Mouse (Mus musculus) kidney, embryonic 15.5 days (tissue): ENCODE data around the gene Gm7324. TPM values are rescaled to one million over a fixed set of nuclear protein-coding genes. Genes with fewer than 3 reads are reported as not detected.
"Not testable (repeated sequence)": the region's sequence is repeated elsewhere in the genome, so short reads cannot be mapped to it uniquely, and the experiment has no call there.

ENCODE experiments used
- ATAC-seq: fragments of 200-750 bp; cut with Nextera tagmentation; replicated peaks from 2 replicates; pipeline ENCODE4 v1.8.0; 2017; ENCODE audit warnings: moderate TSS enrichment; ENCODE audit not compliant: low FRiP score
- H3K27ac ChIP-seq: fragments of 300-500 bp; sonication (generic); 2 replicates; pipeline ENCODE4 v1.5.1; 2015; ENCODE audit warnings: mild to moderate bottlenecking, inconsistent platforms
- H3K27me3 ChIP-seq: fragments of 300-500 bp; sonication (generic); 2 replicates; pipeline ENCODE4 v1.6.1; 2015; ENCODE audit warnings: inconsistent platforms
- H3K36me3 ChIP-seq: fragments of 300-500 bp; sonication (generic); 2 replicates; pipeline ENCODE4 v1.6.1; 2015; ENCODE audit warnings: inconsistent platforms
- H3K4me1 ChIP-seq: fragments of 300-500 bp; sonication (generic); 2 replicates; pipeline ENCODE4 v1.6.1; 2015; ENCODE audit warnings: inconsistent platforms
- H3K4me2 ChIP-seq: fragments of 300-500 bp; sonication (generic); 2 replicates; pipeline ENCODE4 v1.6.1; 2015; ENCODE audit warnings: moderate library complexity, mild to moderate bottlenecking, inconsistent platforms
- H3K4me3 ChIP-seq: fragments of 300-500 bp; sonication (generic); replicated peaks from 2 replicates; pipeline ENCODE4 v1.5.1; 2015; ENCODE audit warnings: mild to moderate bottlenecking, inconsistent platforms
- H3K9ac ChIP-seq: fragments of 300-500 bp; sonication (generic); 2 replicates; pipeline ENCODE4 v1.6.1; 2015; ENCODE audit warnings: mild to moderate bottlenecking, inconsistent platforms
- H3K9me3 ChIP-seq: fragments of 300-500 bp; sonication (generic); replicated peaks from 2 replicates; pipeline ENCODE4 v1.6.1; 2016; ENCODE audit warnings: inconsistent platforms
- WGBS: fragments of 180-500 bp; shearing (Covaris S2); methylation state at CpG from one replicate; pipeline ENCODE4 v1.1.7; 2015; ENCODE audit warnings: mixed read lengths; 5-methylcytosine and 5-hydroxymethylcytosine counted together
- polyA plus RNA-seq: library from polyadenylated mRNA; unstranded; fragments of >200 nt; fragmentation: Nextera tagmentation; extraction: Ambion mirVana; gene quantifications from 2 replicates; pipeline ENCODE4 v1.2.1, GENCODE M21; 2015

Gene Gm7324
- polyA plus RNA-seq = 1.00 and 1.3 TPM in 2 replicates

GRCm38 (mm10) chr14:43697621-43698020 lies at the start of gene Gm7324:
Gm7324 (plus strand) TSS chr14:43697828.
- H3K4me1 ChIP-seq, H3K9ac ChIP-seq, H3K27ac ChIP-seq, H3K36me3 ChIP-seq, H3K9me3 ChIP-seq, H3K4me3 ChIP-seq, H3K4me2 ChIP-seq, ATAC-seq, H3K27me3 ChIP-seq: not testable (repeated sequence)
- 91% methylated on average over 4 of the region's 4 CpGs for WGBS

- H3K4me2 ChIP-seq, H3K4me3 ChIP-seq, H3K9ac ChIP-seq, H3K9me3 ChIP-seq, H3K36me3 ChIP-seq, H3K27ac ChIP-seq, ATAC-seq, H3K27me3 ChIP-seq, H3K4me1 ChIP-seq: not testable (repeated sequence)
- 100% methylated on average over 1 of the region's 2 CpGs for WGBS
These were observed 20.5 kb upstream of the Gm7324 start, which contains the start of gene Gm8165 for GRCm38 (mm10) chr14:43677099-43677498. Gm8165 (minus strand) TSS chr14:43677199.

GRCm38 (mm10) chr14:43727385-43727784 lies 29.8 kb downstream of the Gm7324 start, which contains the start of gene Gm16506:
Gm16506 (minus strand) TSS chr14:43727485.
- H3K4me1 ChIP-seq, H3K27ac ChIP-seq, H3K27me3 ChIP-seq, H3K36me3 ChIP-seq, H3K9me3 ChIP-seq, ATAC-seq, H3K4me3 ChIP-seq, H3K9ac ChIP-seq, H3K4me2 ChIP-seq: not testable (repeated sequence)
- WGBS = 95% methylated on average over 1 of the region's 3 CpGs

DNA sequence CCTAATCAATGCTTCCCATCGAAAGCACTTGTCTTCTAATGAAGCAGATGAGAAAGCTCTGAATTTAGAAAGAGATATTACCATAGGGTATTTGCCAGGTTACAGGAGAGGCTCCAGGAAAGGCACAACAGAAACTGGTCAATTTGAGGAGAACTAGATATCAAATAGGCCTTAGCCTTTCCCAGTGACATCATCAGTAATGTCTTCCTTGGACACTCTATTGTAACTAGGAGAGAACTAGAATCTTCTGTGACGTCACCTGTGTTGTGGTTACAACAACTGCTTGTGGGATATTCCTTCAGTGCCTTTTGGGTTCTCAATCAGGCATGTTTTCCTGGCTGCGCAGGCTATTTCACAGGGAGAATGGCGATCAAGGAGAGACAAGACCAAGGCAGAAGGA lies 49.9 kb downstream of the Gm7324 start, which contains the start of gene Gm6526:
Gene Gm6526, plus strand, starts transcription at position 301 of the 400 bp plus-strand sequence.
- not testable (repeated sequence) for H3K27ac ChIP-seq, H3K4me1 ChIP-seq, H3K4me2 ChIP-seq, H3K27me3 ChIP-seq, H3K36me3 ChIP-seq, H3K9me3 ChIP-seq, ATAC-seq, H3K4me3 ChIP-seq, H3K9ac ChIP-seq
- WGBS = 85% methylated on average over 4 of the region's 4 CpGs

Other genes with a start within 250 kb of the Gm7324 start
- gene Gm5799, start 154.3 kb upstream of the Gm7324 start, polyA plus RNA-seq = not detected in 2 replicates
- not detected in 2 replicates for gene Gm17654, start 118.7 kb upstream of the Gm7324 start, polyA plus RNA-seq
- not detected in 2 replicates for gene Gm10375, start 89.8 kb upstream of the Gm7324 start, polyA plus RNA-seq
- not detected in 2 replicates for gene Gm8165, start 20.6 kb upstream of the Gm7324 start, polyA plus RNA-seq
- gene Gm16506, start 29.7 kb downstream of the Gm7324 start, polyA plus RNA-seq = not detected in 2 replicates
- not detected in 2 replicates for gene Gm6526, start 50.0 kb downstream of the Gm7324 start, polyA plus RNA-seq
- gene Gm8180, start 86.9 kb downstream of the Gm7324 start, polyA plus RNA-seq = not detected in 2 replicates
- gene Ear1, start 177.7 kb downstream of the Gm7324 start, polyA plus RNA-seq = 0.55 TPM in 1 of 2 replicates, not detected in the other
- gene Ear10, start 225.7 kb downstream of the Gm7324 start, polyA plus RNA-seq = not detected in 2 replicates
- gene Gm8113, start 227.6 kb downstream of the Gm7324 start, polyA plus RNA-seq = 18.1 and 19.1 TPM in 2 replicates